Comparison of ENCODE assay signal across 8 mouse cellular contexts in genomic region chr8:105289805-105290460, GRCm38 (mm10). TPM values are rescaled to one million over a fixed set of nuclear protein-coding genes. Genes with fewer than 3 reads are reported as not detected.
DNase-seq lines count a peak whose midpoint lies in the region; ATAC-seq and TF ChIP-seq lines count a peak whose summit lies in the region.

Gene 4931428F04Rik, minus strand, starts transcription at chr8:105289864.

- H3K27me3 ChIP-seq in heart, embryonic 10.5 days (ENCODE audit: insufficient read depth, poor library complexity, severe bottlenecking) = peaks cover 51% of the 10 kb centered on the region
- H3K27me3 ChIP-seq in intestine, embryonic 15.5 days (replicated peaks) = peaks cover 11% of the 10 kb centered on the region
- H3K27me3 ChIP-seq in midbrain, postnatal 0 days (ENCODE audit: insufficient read depth, low read length) = no peaks in the 10 kb centered on the region

- peaks cover 31% of the 10 kb centered on the region for H3K4me1 ChIP-seq in heart, embryonic 10.5 days
- peaks cover 11% of the 10 kb centered on the region for H3K4me1 ChIP-seq in intestine, embryonic 15.5 days (replicated peaks)
- H3K4me1 ChIP-seq in midbrain, postnatal 0 days (ENCODE audit: insufficient read depth, low read length) = peaks cover 13% of the 10 kb centered on the region

- DNase-seq in heart, embryonic 10.5 days (ENCODE audit: low spot score) = no peak
- no peak for DNase-seq in heart, adult 18-20 months
- peak; percentile 59 to 63 for DNase-seq in adrenal gland, postnatal 36 days
- peak; percentile 55 for DNase-seq in liver
- DNase-seq in midbrain, postnatal 0 days (ENCODE audit: low spot score) = peak; percentile 59
- peak; percentile 63 to 74 for DNase-seq in thymus, postnatal 36 days

- H3K4me3 ChIP-seq in heart, embryonic 10.5 days = peak within 1 kb of the TSS; percentile 66
- peak within 1 kb of the TSS; percentile 48 for H3K4me3 ChIP-seq in intestine, embryonic 15.5 days (replicated peaks)
- peak within 1 kb of the TSS; percentile 50 for H3K4me3 ChIP-seq in midbrain, postnatal 0 days (ENCODE audit: low read depth, low read length)

- peak within 1 kb of the TSS; percentile 89 for H3K27ac ChIP-seq in heart, embryonic 10.5 days
- H3K27ac ChIP-seq in intestine, embryonic 15.5 days = peak within 1 kb of the TSS; percentile 56; the same call in 1 of the 2 replicates
- H3K27ac ChIP-seq in midbrain, postnatal 0 days (ENCODE audit: low read depth, low read length) = peak within 1 kb of the TSS; percentile 92

- peak within 1 kb of the TSS; percentile 86 for H3K4me2 ChIP-seq in intestine, embryonic 15.5 days (replicated peaks)
- peak within 1 kb of the TSS; percentile 50 for H3K4me2 ChIP-seq in midbrain, postnatal 0 days (ENCODE audit: low read depth, low read length, poor library complexity, severe bottlenecking)

- ATAC-seq in erythroblast, adult 5-6 weeks (replicated peaks; ENCODE audit: low FRiP score, poor library complexity, severe bottlenecking) = 0 out of 2 replicates have a peak, but pooled peaks have one; percentile 15
- peak; percentile 30 for ATAC-seq in intestine, embryonic 15.5 days
- peak; percentile 62 for ATAC-seq in midbrain, postnatal 0 days (ENCODE audit: low FRiP score)

- no peaks in the 10 kb centered on the region for H3K9me3 ChIP-seq in heart, embryonic 10.5 days
- H3K9me3 ChIP-seq in intestine, embryonic 15.5 days = no peaks in the 10 kb centered on the region
- no peaks in the 10 kb centered on the region for H3K9me3 ChIP-seq in midbrain, postnatal 0 days (ENCODE audit: low read length)

- peak; percentile 75 for TF ChIP-seq CTCF in midbrain, postnatal 0 days (IDR thresholded peaks at IDR 0.05)

- peak within 1 kb of the TSS; percentile 38; the same call in 1 of the 2 replicates for H3K9ac ChIP-seq in intestine, embryonic 15.5 days
- H3K9ac ChIP-seq in midbrain, postnatal 0 days (replicated peaks; ENCODE audit: low read length, poor library complexity, severe bottlenecking) = peak within 1 kb of the TSS; percentile 75

- peaks cover 6% of the 10 kb centered on the region; the same call in 1 of the 2 replicates for H3K36me3 ChIP-seq in heart, embryonic 10.5 days
- no peaks in the 10 kb centered on the region for H3K36me3 ChIP-seq in intestine, embryonic 15.5 days
- H3K36me3 ChIP-seq in midbrain, postnatal 0 days (ENCODE audit: insufficient read depth, low read length) = 0 out of 2 replicates have a peak, but pooled peaks cover 4% of the 10 kb centered on the region

- 5% methylated on average over 43 of the region's 43 CpGs for WGBS in heart, embryonic 10.5 days
- WGBS in intestine, embryonic 15.5 days = 1% methylated on average over 43 of the region's 43 CpGs
- WGBS in midbrain, postnatal 0 days = under 1% methylated on average over 42 of the region's 43 CpGs

RNA-seq across cellular contexts. Expression of gene 4931428F04Rik, which starts in this region (rescaled TPM):
- 7.4 and 8.6 TPM in 2 replicates for polyA plus RNA-seq in heart, embryonic 10.5 days (2016; fragmentation: Nextera tagmentation; extraction: Ambion mirVana)
- total RNA-seq in heart, adult 18-20 months (2021) = 1 to 10 TPM; 1.1 to 1.6 TPM
- total RNA-seq in adrenal gland, postnatal 36 days (2021) = 1 to 10 TPM; 2.4 to 2.8 TPM
- 1.0 and 3.8 TPM in 2 replicates for total RNA-seq in erythroblast, adult 5-6 weeks (2015; ENCODE audit: low replicate concordance)
- total RNA-seq in erythroblast, adult 5-6 weeks (2017; ENCODE audit: low replicate concordance) = 0.70 and 1.2 TPM in 2 replicates
- 8.3 and 8.6 TPM in 2 replicates for polyA plus RNA-seq in intestine, embryonic 15.5 days (2015; fragmentation: Nextera tagmentation; extraction: Ambion mirVana)
- 63.6 and 79.2 TPM in 2 replicates for total RNA-seq in midbrain, postnatal 0 days (2014; rRNA removed)
- 131 and 132 TPM in 2 replicates for polyA plus RNA-seq in midbrain, postnatal 0 days (2015; fragmentation: Nextera tagmentation; extraction: Ambion mirVana)

Comparison
In these comparisons a context has a peak if more than half of its experiments do, and no peak if none do; other contexts are left out.
1. RNA of gene 4931428F04Rik (total RNA-seq): 63.6 to 79.2 TPM in midbrain, postnatal 0 days; 0.70 to 3.8 TPM in erythroblast, adult 5-6 weeks, 2.4 to 2.8 TPM in adrenal gland, postnatal 36 days and 1.1 to 1.6 TPM in heart, adult 18-20 months; every median in the first group is over 10 times any median in the second.
2. RNA of gene 4931428F04Rik (polyA plus RNA-seq): 131 to 132 TPM in midbrain, postnatal 0 days; 8.3 to 8.6 TPM in intestine, embryonic 15.5 days and 7.4 to 8.6 TPM in heart, embryonic 10.5 days; every median in the first group is over 10 times any median in the second.
3. DNase-seq: peak in adrenal gland, postnatal 36 days (2 of 2), liver (single experiment), midbrain, postnatal 0 days (single experiment) and thymus, postnatal 36 days (2 of 2); none in heart, embryonic 10.5 days (single experiment) and heart, adult 18-20 months (0 of 2).
4. Peak in every context shown above with its lines, with median percentiles within 50 percentile points of each other: H3K27ac ChIP-seq, H3K4me3 ChIP-seq and ATAC-seq.